Mouse (Mus musculus): ENCODE measurements around the gene Olfr1555-ps1. TPM values are rescaled to one million over a fixed set of nuclear protein-coding genes. Genes with fewer than 3 reads are reported as not detected.

Olfr1555-ps1 gene
- not detected in 2 replicates for polyA plus RNA-seq (2012; rRNA removed)

GRCm38 (mm10) chr19:12170062-12170599 is at the start of gene Olfr1555-ps1:
Olfr1555-ps1 (minus strand) TSS chr19:12170112.

GRCm38 (mm10) chr19:12200334-12200733 is 30.4 kb upstream of the Olfr1555-ps1 start, which contains the start of gene Olfr1431:
Olfr1431 (plus strand) TSS chr19:12200634.

GRCm38 (mm10) chr19:12123103-12123502 is 46.8 kb downstream of the Olfr1555-ps1 start, which contains the start of gene Olfr76:
Olfr76 (minus strand) TSS chr19:12123203.

GRCm38 (mm10) chr19:12115797-12116196 is 54.1 kb downstream of the Olfr1555-ps1 start, which contains the start of gene Olfr1428:
Olfr1428 (minus strand) TSS chr19:12115897.

Other genes starting within 250 kb of the Olfr1555-ps1 start
- 11.7 and 13.4 TPM in 2 replicates for gene Osbp, start 204.2 kb downstream of the Olfr1555-ps1 start, polyA plus RNA-seq (2012; rRNA removed)
- not detected in 2 replicates for gene Olfr1423, start 128.8 kb downstream of the Olfr1555-ps1 start, polyA plus RNA-seq (2012; rRNA removed)
- not detected in 2 replicates for gene Olfr1424, start 107.4 kb downstream of the Olfr1555-ps1 start, polyA plus RNA-seq (2012; rRNA removed)
- not detected in 2 replicates for gene Olfr1425, start 92.4 kb downstream of the Olfr1555-ps1 start, polyA plus RNA-seq (2012; rRNA removed)
- gene Olfr1426, start 78.1 kb downstream of the Olfr1555-ps1 start, polyA plus RNA-seq (2012; rRNA removed): not detected in 2 replicates
- gene Olfr1427, start 66.8 kb downstream of the Olfr1555-ps1 start, polyA plus RNA-seq (2012; rRNA removed): not detected in 2 replicates
- gene Olfr1428, start 54.2 kb downstream of the Olfr1555-ps1 start, polyA plus RNA-seq (2012; rRNA removed): not detected in 2 replicates
- not detected in 2 replicates for gene Olfr76, start 46.9 kb downstream of the Olfr1555-ps1 start, polyA plus RNA-seq (2012; rRNA removed)
- gene Olfr1431, start 30.5 kb upstream of the Olfr1555-ps1 start, polyA plus RNA-seq (2012; rRNA removed): not detected in 2 replicates
- gene Olfr1432, start 62.5 kb upstream of the Olfr1555-ps1 start, polyA plus RNA-seq (2012; rRNA removed): not detected in 2 replicates
- not detected in 2 replicates for gene Olfr262, start 71.5 kb upstream of the Olfr1555-ps1 start, polyA plus RNA-seq (2012; rRNA removed)
- not detected in 2 replicates for gene Olfr235, start 90.9 kb upstream of the Olfr1555-ps1 start, polyA plus RNA-seq (2012; rRNA removed)
- gene Olfr1434, start 109.7 kb upstream of the Olfr1555-ps1 start, polyA plus RNA-seq (2012; rRNA removed): not detected in 2 replicates
- not detected in 2 replicates for gene Olfr1436, start 129.0 kb upstream of the Olfr1555-ps1 start, polyA plus RNA-seq (2012; rRNA removed)
- not detected in 2 replicates for gene Olfr1437, start 155.0 kb upstream of the Olfr1555-ps1 start, polyA plus RNA-seq (2012; rRNA removed)
- not detected in 2 replicates for gene Olfr1438-ps1, start 165.8 kb upstream of the Olfr1555-ps1 start, polyA plus RNA-seq (2012; rRNA removed)
- not detected in 2 replicates for gene Olfr1440, start 217.2 kb upstream of the Olfr1555-ps1 start, polyA plus RNA-seq (2012; rRNA removed)
- not detected in 2 replicates for gene Olfr1441, start 247.3 kb upstream of the Olfr1555-ps1 start, polyA plus RNA-seq (2012; rRNA removed)